Mouse (Mus musculus): ENCODE results near the gene Tmem107.

DNA sequence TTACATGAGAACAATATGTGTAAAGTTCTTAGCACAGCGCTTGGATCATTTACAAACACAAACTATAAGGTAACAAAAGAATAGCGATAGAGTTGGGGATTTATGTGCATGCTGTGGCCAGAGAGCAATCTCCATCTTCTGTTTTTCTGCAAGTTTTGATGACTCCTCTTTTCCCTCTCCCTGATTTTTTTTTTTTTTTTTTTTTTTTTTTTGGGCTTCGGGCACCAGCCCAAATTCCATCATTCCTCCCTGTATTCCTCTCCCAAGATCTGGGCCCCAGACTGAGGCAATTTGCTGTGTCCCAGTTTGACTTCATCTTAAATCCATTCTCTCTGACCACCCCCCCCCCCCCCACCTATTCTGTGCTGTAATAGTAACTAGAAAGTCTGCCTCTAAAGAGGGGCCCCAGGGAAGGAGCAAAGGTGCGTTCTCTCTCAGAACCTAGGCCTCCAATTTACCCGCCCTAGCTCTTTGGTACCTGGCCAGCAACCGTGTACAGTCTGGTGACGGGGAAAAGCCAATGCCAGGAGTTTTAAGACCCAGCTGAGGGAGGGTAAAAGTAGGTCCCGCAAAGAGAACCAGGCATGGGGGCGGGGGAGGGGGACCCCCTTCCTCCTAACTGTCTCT lies 25.9 kb downstream of the Tmem107 start:
- TF ChIP-seq CTCF (IDR thresholded peaks at IDR 0.05) (no peak), EP300 (IDR thresholded peaks at IDR 0.05) (no peak)
